Comparison of ENCODE assay signal across 15 mouse cellular contexts in the genomic region with DNA sequence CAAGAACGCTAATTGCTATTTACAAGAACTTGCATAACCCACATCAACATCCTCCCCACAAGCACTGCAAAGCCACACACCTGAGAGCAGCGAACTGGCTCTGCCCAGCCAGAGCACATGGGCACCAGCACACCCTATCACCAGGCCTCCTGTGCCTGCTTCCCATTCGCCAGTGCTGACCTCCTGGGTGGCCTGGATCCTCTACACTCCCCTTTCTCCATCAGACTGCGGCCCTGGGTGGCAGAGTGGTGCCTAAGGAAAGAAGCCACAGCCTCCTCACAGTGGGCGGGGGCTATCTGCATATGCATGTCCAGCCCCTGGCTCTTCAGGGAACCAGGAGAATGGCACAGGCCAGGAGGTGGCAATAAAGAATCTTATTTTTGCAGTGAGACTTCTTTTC.
DNase-seq lines count a peak whose midpoint lies in the region; ATAC-seq lines count a peak whose summit lies in the region.
"Had no signal": no experiment of that assay in that cellular context is flagged by ENCODE, and none has a peak within 500 bp of the region (broad histone marks: within the 10 kb centered on the region; RNA-seq: fewer than 3 reads in every experiment).

No protein-coding gene starts in this region.

- intact Hi-C loops in left cerebral cortex, postnatal 36 days (cut with DNase I) = no loop called here

- 0 out of 2 replicates have a peak, but pooled peaks have one; percentile 19 for ATAC-seq in intestine, embryonic 15.5 days
- ATAC-seq in intestine, embryonic 16.5 days = no peak
- ATAC-seq in midbrain, embryonic 11.5 days (ENCODE audit: low FRiP score) = no peak
- ATAC-seq: intestine, postnatal 0 days had no signal

- 57% methylated on average over 5 of the region's 5 CpGs for WGBS in intestine, embryonic 15.5 days
- 60% methylated on average over 5 of the region's 5 CpGs for WGBS in intestine, embryonic 16.5 days
- WGBS in midbrain, embryonic 11.5 days = 38% methylated on average over 5 of the region's 5 CpGs

- H3K27ac ChIP-seq in intestine, embryonic 15.5 days = no peak overlapping the region
- no peak overlapping the region for H3K27ac ChIP-seq in intestine, embryonic 16.5 days (ENCODE audit: low read length)
- H3K27ac ChIP-seq in midbrain, embryonic 11.5 days (ENCODE audit: low read depth, low read length) = no peak overlapping the region
- H3K27ac ChIP-seq: embryonic facial prominence, embryonic 12.5 days; forebrain, embryonic 10.5 days; liver, embryonic 13.5 days had no signal

- no peak overlapping the region for H3K9ac ChIP-seq in intestine, embryonic 15.5 days
- H3K9ac ChIP-seq in intestine, embryonic 16.5 days (ENCODE audit: low read depth, low read length) = no peak overlapping the region
- no peak overlapping the region for H3K9ac ChIP-seq in midbrain, embryonic 11.5 days (ENCODE audit: low read length)
- H3K9ac ChIP-seq: embryonic facial prominence, embryonic 12.5 days; liver, embryonic 13.5 days had no signal

- H3K4me3 ChIP-seq in intestine, embryonic 15.5 days (replicated peaks) = no peak overlapping the region
- H3K4me3 ChIP-seq in intestine, embryonic 16.5 days (ENCODE audit: low read length) = no peak overlapping the region
- no peak overlapping the region for H3K4me3 ChIP-seq in midbrain, embryonic 11.5 days (ENCODE audit: low read depth, low read length)
- H3K4me3 ChIP-seq: embryonic facial prominence, embryonic 12.5 days; forebrain, embryonic 10.5 days; liver, embryonic 13.5 days; myocyte had no signal

- no peaks in the 10 kb centered on the region for H3K4me1 ChIP-seq in intestine, embryonic 15.5 days (replicated peaks)
- H3K4me1 ChIP-seq in intestine, embryonic 16.5 days (ENCODE audit: control insufficient read depth, insufficient read depth, low read length) = peaks cover 5% of the 10 kb centered on the region; the same call in 1 of the 2 replicates
- no peaks in the 10 kb centered on the region for H3K4me1 ChIP-seq in midbrain, embryonic 11.5 days (ENCODE audit: control insufficient read depth, insufficient read depth, low read length)
- H3K4me1 ChIP-seq: embryonic facial prominence, embryonic 12.5 days; liver, embryonic 13.5 days had no signal

- no peak overlapping the region for H3K4me2 ChIP-seq in intestine, embryonic 15.5 days (replicated peaks)
- H3K4me2 ChIP-seq in intestine, embryonic 16.5 days (ENCODE audit: low read depth, low read length) = no peak overlapping the region
- no peak overlapping the region for H3K4me2 ChIP-seq in midbrain, embryonic 11.5 days
- H3K4me2 ChIP-seq: embryonic facial prominence, embryonic 12.5 days; liver, embryonic 13.5 days had no signal

- no peaks in the 10 kb centered on the region for H3K36me3 ChIP-seq in intestine, embryonic 15.5 days
- no peaks in the 10 kb centered on the region for H3K36me3 ChIP-seq in intestine, embryonic 16.5 days (ENCODE audit: control insufficient read depth, insufficient read depth, low read length)
- H3K36me3 ChIP-seq in midbrain, embryonic 11.5 days (ENCODE audit: control insufficient read depth, insufficient read depth, low read length) = no peaks in the 10 kb centered on the region
- H3K36me3 ChIP-seq: embryonic facial prominence, embryonic 12.5 days; forebrain, embryonic 10.5 days; liver, embryonic 13.5 days had no signal

- DNase-seq in CD4-positive, CD25-positive, alpha-beta regulatory T cell, adult 2 months (ENCODE audit: low read depth, low spot score) = peak; percentile 40
- DNase-seq in kidney, adult 11 months = peak; percentile 74
- peak; percentile 52 to 72 for DNase-seq in kidney, postnatal 36 days
- DNase-seq in left cerebral cortex, postnatal 36 days (ENCODE audit: low spot score in 2 of 2) = no peak
- DNase-seq in midbrain, embryonic 11.5 days (ENCODE audit: low spot score, missing footprints) = no peak
- no peak for DNase-seq in thymus, postnatal 25 days
- DNase-seq: cerebellum, adult 9-10 months; heart, postnatal 14 days; liver, embryonic 13.5 days had no signal

- no peaks in the 10 kb centered on the region for H3K9me3 ChIP-seq in intestine, embryonic 15.5 days
- H3K9me3 ChIP-seq in intestine, embryonic 16.5 days (ENCODE audit: control insufficient read depth, low read length) = no peaks in the 10 kb centered on the region
- no peaks in the 10 kb centered on the region for H3K9me3 ChIP-seq in midbrain, embryonic 11.5 days (ENCODE audit: control insufficient read depth, low read length)
- H3K9me3 ChIP-seq: embryonic facial prominence, embryonic 12.5 days; forebrain, embryonic 10.5 days; liver, embryonic 13.5 days had no signal

- H3K27me3 ChIP-seq in intestine, embryonic 15.5 days (replicated peaks) = no peaks in the 10 kb centered on the region
- no peaks in the 10 kb centered on the region for H3K27me3 ChIP-seq in intestine, embryonic 16.5 days (replicated peaks; ENCODE audit: control insufficient read depth, insufficient read depth, low read length)
- no peaks in the 10 kb centered on the region for H3K27me3 ChIP-seq in midbrain, embryonic 11.5 days (ENCODE audit: control insufficient read depth, insufficient read depth, low read length)
- H3K27me3 ChIP-seq: embryonic facial prominence, embryonic 12.5 days; liver, embryonic 13.5 days had no signal

Comparison
In these comparisons a context has a peak if more than half of its experiments do, and no peak if none do; other contexts are left out.
1. DNase-seq: peak in CD4-positive, CD25-positive, alpha-beta regulatory T cell, adult 2 months (single experiment), kidney, adult 11 months (single experiment) and kidney, postnatal 36 days (2 of 2); none in left cerebral cortex, postnatal 36 days (0 of 2), midbrain, embryonic 11.5 days (single experiment) and thymus, postnatal 25 days (single experiment).